Comparison of ENCODE assay signal across 19 mouse cellular contexts in the genomic region with DNA sequence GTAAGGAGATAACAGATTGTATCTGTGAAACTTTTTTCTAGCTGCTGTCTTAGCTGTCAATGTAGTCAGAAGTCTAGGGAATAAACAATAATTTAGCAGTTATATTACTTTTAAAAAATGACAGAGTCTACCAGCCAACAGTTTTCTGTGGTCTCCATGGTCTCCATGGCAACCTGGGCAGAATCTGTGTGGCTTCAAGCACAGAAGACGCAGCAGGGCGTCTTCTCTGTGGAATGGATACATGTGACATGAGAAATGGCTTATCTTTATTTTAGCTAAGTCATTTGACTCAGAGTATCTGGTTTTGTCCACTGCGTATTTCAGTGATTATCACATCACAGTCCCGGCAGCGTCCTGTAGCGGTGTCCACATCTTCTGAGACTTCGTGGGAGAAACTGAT. TPM values are rescaled to one million over a fixed set of nuclear protein-coding genes. Genes with fewer than 3 reads are reported as not detected.
DNase-seq lines count a peak whose midpoint lies in the region; ATAC-seq lines count a peak whose summit lies in the region.
"Had no signal": no experiment of that assay in that cellular context is flagged by ENCODE, and none has a peak within 500 bp of the region (broad histone marks: within the 10 kb centered on the region; RNA-seq: fewer than 3 reads in every experiment).

No protein-coding gene starts in this region.

- ATAC-seq in hindbrain, embryonic 11.5 days (ENCODE audit: low FRiP score): no peak
- ATAC-seq in hindbrain, embryonic 12.5 days (ENCODE audit: low FRiP score): no peak
- no peak for ATAC-seq in erythroid progenitor cell, adult 5-6 weeks (replicated peaks; ENCODE audit: low FRiP score, poor library complexity, severe bottlenecking)

- H3K4me1 ChIP-seq in hindbrain, embryonic 11.5 days (replicated peaks; ENCODE audit: control insufficient read depth, insufficient read depth, low read length): peaks cover 2% of the 10 kb centered on the region; the same call in 1 of the 2 replicates
- peaks cover 10% of the 10 kb centered on the region for H3K4me1 ChIP-seq in hindbrain, embryonic 12.5 days

- no peak overlapping the region for H3K4me3 ChIP-seq in hindbrain, embryonic 11.5 days (ENCODE audit: low read depth, low read length)
- H3K4me3 ChIP-seq in hindbrain, embryonic 12.5 days: no peak overlapping the region
- H3K4me3 ChIP-seq: embryonic facial prominence, embryonic 13.5 days; forebrain, embryonic 12.5 days had no signal

- H3K27ac ChIP-seq in hindbrain, embryonic 11.5 days (ENCODE audit: low read depth, low read length): no peak overlapping the region
- H3K27ac ChIP-seq in hindbrain, embryonic 12.5 days: no peak overlapping the region
- H3K27ac ChIP-seq: embryonic facial prominence, embryonic 13.5 days; forebrain, embryonic 12.5 days; macrophage had no signal

- H3K4me2 ChIP-seq in hindbrain, embryonic 11.5 days (replicated peaks; ENCODE audit: low read depth, low read length): no peak overlapping the region
- no peak overlapping the region for H3K4me2 ChIP-seq in hindbrain, embryonic 12.5 days (replicated peaks)
- H3K4me2 ChIP-seq: embryonic facial prominence, embryonic 13.5 days; forebrain, embryonic 12.5 days; liver, embryonic 11.5 days; lung, embryonic 14.5 days had no signal

- H3K27me3 ChIP-seq in hindbrain, embryonic 11.5 days (ENCODE audit: control insufficient read depth, insufficient read depth, low read length): no peaks in the 10 kb centered on the region
- H3K27me3 ChIP-seq in hindbrain, embryonic 12.5 days: 0 out of 2 replicates have a peak, but pooled peaks cover 3% of the 10 kb centered on the region
- H3K27me3 ChIP-seq: embryonic facial prominence, embryonic 13.5 days had no signal

- H3K9me3 ChIP-seq in hindbrain, embryonic 11.5 days (ENCODE audit: control insufficient read depth, low read length): no peaks in the 10 kb centered on the region
- peaks cover 6% of the 10 kb centered on the region for H3K9me3 ChIP-seq in hindbrain, embryonic 12.5 days (replicated peaks)

- H3K9ac ChIP-seq in hindbrain, embryonic 11.5 days (ENCODE audit: low read depth, low read length): no peak overlapping the region
- no peak overlapping the region for H3K9ac ChIP-seq in hindbrain, embryonic 12.5 days
- H3K9ac ChIP-seq: embryonic facial prominence, embryonic 13.5 days; forebrain, embryonic 12.5 days; lung, embryonic 14.5 days had no signal

- DNase-seq in adrenal gland, postnatal 14 days: peak; percentile 39
- DNase-seq in adrenal gland, postnatal 10 days: no peak
- peak; percentile 33 for DNase-seq in hindbrain, embryonic 11.5 days (ENCODE audit: low spot score)
- peak; percentile 47 for DNase-seq in thymus, postnatal 0 days (ENCODE audit: low spot score)
- no peak for DNase-seq in thymus, postnatal 14 days
- no peak for DNase-seq in urinary bladder, postnatal 4 days (ENCODE audit: low spot score in 2 of 2)
- DNase-seq: heart, adult 11 months; kidney, adult 9 months; lung, embryonic 14.5 days; thymus, adult 2 months had no signal

- H3K36me3 ChIP-seq in hindbrain, embryonic 11.5 days (ENCODE audit: control insufficient read depth, insufficient read depth, low read length): no peaks in the 10 kb centered on the region
- no peaks in the 10 kb centered on the region for H3K36me3 ChIP-seq in hindbrain, embryonic 12.5 days
- H3K36me3 ChIP-seq: embryonic facial prominence, embryonic 13.5 days; forebrain, embryonic 12.5 days had no signal

- WGBS in hindbrain, embryonic 11.5 days: 47% methylated on average over 7 of the region's 7 CpGs
- 51% methylated on average over 7 of the region's 7 CpGs for WGBS in hindbrain, embryonic 12.5 days

RNA-seq across cellular contexts. Expression of a gene that starts 5.2 kb away (rescaled TPM):
- 29.7 and 31.5 TPM in 2 replicates for total RNA-seq in adrenal gland, postnatal 14 days (2021)
- total RNA-seq in adrenal gland, postnatal 10 days (2021): 10 to 100 TPM; 25.8 to 32.7 TPM
- 47.7 and 62.6 TPM in 2 replicates for polyA plus RNA-seq in hindbrain, embryonic 11.5 days (2014; fragmentation: Nextera tagmentation; extraction: Ambion mirVana)
- polyA plus RNA-seq in hindbrain, embryonic 12.5 days (2016; fragmentation: Nextera tagmentation; extraction: Ambion mirVana): 50.6 and 54.6 TPM in 2 replicates
- 57.8 and 62.2 TPM in 2 replicates for polyA plus RNA-seq in thymus, postnatal 0 days (2015; fragmentation: Nextera tagmentation; extraction: Ambion mirVana)
- total RNA-seq in erythroid progenitor cell, adult 5-6 weeks (2015; ENCODE audit: low replicate concordance): 2.9 and 4.0 TPM in 2 replicates
- total RNA-seq in erythroid progenitor cell, adult 5-6 weeks (2017; ENCODE audit: low replicate concordance): 3.5 and 3.6 TPM in 2 replicates

RNA-seq across cellular contexts. Expression of a gene that starts 18.0 kb away (rescaled TPM):
- not detected in 2 replicates for total RNA-seq in adrenal gland, postnatal 14 days (2021)
- under 1 TPM in 1 of 2 experiments, not detected in 1; 0.36 TPM for total RNA-seq in adrenal gland, postnatal 10 days (2021)
- 0.23 TPM in 1 of 2 replicates, not detected in the other for polyA plus RNA-seq in hindbrain, embryonic 11.5 days (2014; fragmentation: Nextera tagmentation; extraction: Ambion mirVana)
- polyA plus RNA-seq in hindbrain, embryonic 12.5 days (2016; fragmentation: Nextera tagmentation; extraction: Ambion mirVana): 0.23 TPM in 1 of 2 replicates, not detected in the other
- polyA plus RNA-seq in thymus, postnatal 0 days (2015; fragmentation: Nextera tagmentation; extraction: Ambion mirVana): 1.4 and 2.1 TPM in 2 replicates
- total RNA-seq in erythroid progenitor cell, adult 5-6 weeks (2015; ENCODE audit: low replicate concordance): not detected in 2 replicates
- not detected in 2 replicates for total RNA-seq in erythroid progenitor cell, adult 5-6 weeks (2017; ENCODE audit: low replicate concordance)
- total RNA-seq: gastrocnemius, adult 18-20 months; layer of hippocampus, postnatal 25 days; left cerebral cortex, postnatal 36 days had no signal
- polyA plus RNA-seq: forebrain, embryonic 12.5 days; lung, embryonic 14.5 days; thymus, adult 2 months had no signal

Comparison
In these comparisons a context has a peak if more than half of its experiments do, and no peak if none do; other contexts are left out.
1. DNase-seq: peak in adrenal gland, postnatal 14 days (single experiment), hindbrain, embryonic 11.5 days (single experiment) and thymus, postnatal 0 days (single experiment); none in adrenal gland, postnatal 10 days (single experiment), thymus, postnatal 14 days (single experiment) and urinary bladder, postnatal 4 days (0 of 2).